8 mouse cellular contexts compared by ENCODE assay signal in the genomic region with DNA sequence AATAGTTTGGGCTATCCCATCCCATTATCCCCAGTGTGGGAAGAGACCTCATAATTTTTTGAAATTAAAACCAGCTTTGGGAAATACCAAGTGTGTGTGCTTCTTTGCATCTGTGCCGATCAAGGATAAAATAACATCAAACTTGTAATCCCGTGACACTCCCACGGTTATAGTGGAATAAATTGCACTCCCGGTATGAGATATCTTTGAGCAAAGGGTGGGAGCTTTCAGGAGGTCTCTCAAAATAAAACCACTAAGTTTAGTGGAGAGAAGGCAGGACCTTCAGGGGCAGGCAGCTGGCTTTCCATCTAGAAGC. TPM values are rescaled to one million over a fixed set of nuclear protein-coding genes. Genes with fewer than 3 reads are reported as not detected.
DNase-seq lines count a peak whose midpoint lies in the region; ATAC-seq and TF ChIP-seq lines count a peak whose summit lies in the region.

No protein-coding gene starts in this region.

- peak overlapping the region; percentile 96 for H3K27ac ChIP-seq in heart, adult 2 months
- H3K27ac ChIP-seq in testis, adult 2 months (ENCODE audit: control insufficient read depth, insufficient read depth, low read depth, low read length), result peak overlapping the region; percentile 45
- H3K27ac ChIP-seq in liver, embryonic 11.5 days (ENCODE audit: low read depth, low read length), result peak overlapping the region; percentile 96
- peak overlapping the region; percentile 97 for H3K27ac ChIP-seq in stomach, embryonic 16.5 days (ENCODE audit: low read length)

- intact Hi-C loops in heart, adult 2 months (cut with DNase I), result loop anchor here (1.0 to 5.0 kb wide), 4 partner anchors 11 to 312 kb away; no protein-coding TSS in a partner anchor
- intact Hi-C loops in heart, postnatal 36 days (cut with DNase I), result loop anchor here (2.0 kb wide), 1 partner anchor 15 kb away; no protein-coding TSS in a partner anchor

- peak overlapping the region; percentile 64 for H3K9ac ChIP-seq in heart, adult 2 months (ENCODE audit: low read depth, low read length)
- H3K9ac ChIP-seq in liver, embryonic 11.5 days (ENCODE audit: low read depth, low read length), result peak overlapping the region; percentile 68
- H3K9ac ChIP-seq in stomach, embryonic 16.5 days (ENCODE audit: low read length), result peak overlapping the region; percentile 69

- H3K9me3 ChIP-seq in liver, embryonic 11.5 days (ENCODE audit: control insufficient read depth, low read length), result no peaks in the 10 kb centered on the region
- no peaks in the 10 kb centered on the region for H3K9me3 ChIP-seq in stomach, embryonic 16.5 days (replicated peaks; ENCODE audit: control insufficient read depth, low read length)

- H3K4me3 ChIP-seq in heart, adult 2 months, result peak overlapping the region; percentile 43
- H3K4me3 ChIP-seq in testis, adult 2 months (ENCODE audit: control insufficient read depth, low read depth, low read length), result peak overlapping the region; percentile 58
- H3K4me3 ChIP-seq in liver, embryonic 11.5 days (ENCODE audit: low read depth, low read length), result peak overlapping the region; percentile 53
- peak overlapping the region; percentile 47 for H3K4me3 ChIP-seq in stomach, embryonic 16.5 days (replicated peaks; ENCODE audit: low read length)

- no peaks in the 10 kb centered on the region; the same call in 1 of the 2 replicates for H3K79me2 ChIP-seq in heart, adult 2 months (replicated peaks; ENCODE audit: control insufficient read depth, insufficient read depth, low read length)

- H3K27me3 ChIP-seq in heart, adult 2 months (ENCODE audit: control insufficient read depth, insufficient read depth, low read length), result no peaks in the 10 kb centered on the region
- H3K27me3 ChIP-seq in testis, adult 2 months (ENCODE audit: control insufficient read depth, insufficient read depth, low read length), result no peaks in the 10 kb centered on the region
- no peaks in the 10 kb centered on the region for H3K27me3 ChIP-seq in liver, embryonic 11.5 days (replicated peaks; ENCODE audit: control insufficient read depth, insufficient read depth, low read length)
- H3K27me3 ChIP-seq in stomach, embryonic 16.5 days (ENCODE audit: control insufficient read depth, insufficient read depth, low read length), result no peaks in the 10 kb centered on the region

- TF ChIP-seq EP300 in heart, adult 2 months (IDR thresholded peaks at IDR 0.05; ENCODE audit: insufficient read depth, low read depth, low read length), result no peak

- no peak for DNase-seq in heart, adult 2 months
- no peak for DNase-seq in heart, postnatal 36 days
- no peak for DNase-seq in testis, postnatal 14 days (ENCODE audit: low spot score)
- no peak for DNase-seq in liver, embryonic 11.5 days (ENCODE audit: low spot score)
- DNase-seq in embryo, embryonic 10.5 days (ENCODE audit: low spot score), result no peak
- no peak for DNase-seq in adrenal gland, adult 2 months

- H3K36me3 ChIP-seq in heart, adult 2 months (ENCODE audit: control insufficient read depth, insufficient read depth, low read length), result peaks cover 10% of the 10 kb centered on the region
- no peaks in the 10 kb centered on the region for H3K36me3 ChIP-seq in testis, adult 2 months (ENCODE audit: control insufficient read depth, insufficient read depth, low read length)
- peaks cover 8% of the 10 kb centered on the region; the same call in 1 of the 2 replicates for H3K36me3 ChIP-seq in liver, embryonic 11.5 days (ENCODE audit: control insufficient read depth, insufficient read depth, low read length)
- no peaks in the 10 kb centered on the region; the same call in 1 of the 2 replicates for H3K36me3 ChIP-seq in stomach, embryonic 16.5 days (ENCODE audit: control insufficient read depth, insufficient read depth, low read length)

- peaks cover 16% of the 10 kb centered on the region for H3K4me1 ChIP-seq in heart, adult 2 months (ENCODE audit: control insufficient read depth, insufficient read depth, low read length)
- H3K4me1 ChIP-seq in testis, adult 2 months (ENCODE audit: control insufficient read depth, insufficient read depth, low read length), result peaks cover 36% of the 10 kb centered on the region
- H3K4me1 ChIP-seq in liver, embryonic 11.5 days (replicated peaks; ENCODE audit: control insufficient read depth, insufficient read depth, low read length), result peaks cover 40% of the 10 kb centered on the region
- H3K4me1 ChIP-seq in stomach, embryonic 16.5 days (ENCODE audit: control insufficient read depth, insufficient read depth, low read length), result peaks cover 30% of the 10 kb centered on the region

- H3K4me2 ChIP-seq in liver, embryonic 11.5 days, result peak overlapping the region; percentile 78
- peak overlapping the region; percentile 47 for H3K4me2 ChIP-seq in stomach, embryonic 16.5 days (ENCODE audit: low read depth, low read length)

- no peak for ATAC-seq in liver, embryonic 11.5 days (replicated peaks; ENCODE audit: low FRiP score)
- ATAC-seq in stomach, embryonic 16.5 days (ENCODE audit: insufficient read depth, low FRiP score), result no peak

- 4% methylated on average over 4 of the region's 4 CpGs for WGBS in heart, adult 2 months
- WGBS in liver, embryonic 11.5 days, result 31% methylated on average over 4 of the region's 4 CpGs
- 26% methylated on average over 4 of the region's 4 CpGs for WGBS in stomach, embryonic 16.5 days

- TF ChIP-seq POLR2A in heart, adult 2 months (IDR thresholded peaks at IDR 0.05; ENCODE audit: insufficient read depth, low read depth, low read length), result no peak
- TF ChIP-seq POLR2A in testis, adult 2 months (IDR thresholded peaks at IDR 0.05; ENCODE audit: control insufficient read depth, low read depth, low read length), result no peak

- TF ChIP-seq CTCF in heart, adult 2 months (IDR thresholded peaks at IDR 0.05), result no peak
- TF ChIP-seq CTCF in testis, adult 2 months (IDR thresholded peaks at IDR 0.05; ENCODE audit: control insufficient read depth, insufficient read depth, insufficient replicate concordance, low read depth, low read length), result no peak

RNA-seq across cellular contexts. Expression of a gene that starts 3.5 kb away (rescaled TPM):
- total RNA-seq in heart, adult 2 months (2021), result 10 to 100 TPM in 1 of 2 experiments, 1 to 10 TPM in 1; 7.6 to 10.2 TPM
- 12.2 and 14.0 TPM in 2 replicates for polyA plus RNA-seq in heart, adult 2 months (2012; rRNA removed)
- 10 to 100 TPM in 1 of 2 experiments, 1 to 10 TPM in 1; 9.5 to 11.5 TPM for total RNA-seq in heart, postnatal 36 days (2021)
- 15.4 and 19.1 TPM in 2 replicates for polyA plus RNA-seq in testis, adult 2 months (2012; rRNA removed)
- 23.0 and 24.3 TPM in 2 replicates for polyA plus RNA-seq in liver, embryonic 11.5 days (2014; fragmentation: Nextera tagmentation; extraction: Ambion mirVana)
- 42.0 and 45.9 TPM in 2 replicates for polyA plus RNA-seq in stomach, embryonic 16.5 days (2015; fragmentation: Nextera tagmentation; extraction: Ambion mirVana)
- 10 to 100 TPM; 17.9 to 25.6 TPM for total RNA-seq in adrenal gland, adult 2 months (2021)
- polyA plus RNA-seq in adrenal gland, adult 2 months (2012; rRNA removed), result 57.7 and 60.5 TPM in 2 replicates

RNA-seq across cellular contexts. Expression of a gene that starts 8.9 kb away (rescaled TPM):
- total RNA-seq in heart, adult 2 months (2021), result under 1 TPM; 0.59 to 0.81 TPM
- polyA plus RNA-seq in heart, adult 2 months (2012; rRNA removed), result 0.59 and 0.61 TPM in 2 replicates
- total RNA-seq in heart, postnatal 36 days (2021), result under 1 TPM; 0.95 to 0.97 TPM
- polyA plus RNA-seq in testis, adult 2 months (2012; rRNA removed), result 0.33 and 0.42 TPM in 2 replicates
- 0.80 and 0.84 TPM in 2 replicates for polyA plus RNA-seq in liver, embryonic 11.5 days (2014; fragmentation: Nextera tagmentation; extraction: Ambion mirVana)
- 3.7 and 4.0 TPM in 2 replicates for polyA plus RNA-seq in stomach, embryonic 16.5 days (2015; fragmentation: Nextera tagmentation; extraction: Ambion mirVana)
- total RNA-seq in adrenal gland, adult 2 months (2021), result 1 to 10 TPM; 1.4 to 4.0 TPM
- polyA plus RNA-seq in adrenal gland, adult 2 months (2012; rRNA removed), result 2.0 and 2.2 TPM in 2 replicates

RNA-seq across cellular contexts. Expression of a gene that starts 16.6 kb away (rescaled TPM):
- total RNA-seq in heart, adult 2 months (2021), result 1 to 10 TPM; 3.5 to 6.2 TPM
- polyA plus RNA-seq in heart, adult 2 months (2012; rRNA removed), result 6.9 TPM in 2 replicates
- total RNA-seq in heart, postnatal 36 days (2021), result 1 to 10 TPM; 8.3 to 8.4 TPM
- polyA plus RNA-seq in testis, adult 2 months (2012; rRNA removed), result 4.1 and 4.7 TPM in 2 replicates
- 20.6 and 21.5 TPM in 2 replicates for polyA plus RNA-seq in liver, embryonic 11.5 days (2014; fragmentation: Nextera tagmentation; extraction: Ambion mirVana)
- 38.1 and 39.4 TPM in 2 replicates for polyA plus RNA-seq in stomach, embryonic 16.5 days (2015; fragmentation: Nextera tagmentation; extraction: Ambion mirVana)
- 10 to 100 TPM; 11.6 to 21.0 TPM for total RNA-seq in adrenal gland, adult 2 months (2021)
- 20.0 and 20.9 TPM in 2 replicates for polyA plus RNA-seq in adrenal gland, adult 2 months (2012; rRNA removed)

RNA-seq across cellular contexts. Expression of a gene that starts 32.9 kb away (rescaled TPM):
- under 1 TPM; 0.10 to 0.14 TPM for total RNA-seq in heart, adult 2 months (2021)
- polyA plus RNA-seq in heart, adult 2 months (2012; rRNA removed), result 0.20 and 0.21 TPM in 2 replicates
- total RNA-seq in heart, postnatal 36 days (2021), result under 1 TPM; 0.14 to 0.17 TPM
- polyA plus RNA-seq in testis, adult 2 months (2012; rRNA removed), result 122 and 138 TPM in 2 replicates
- polyA plus RNA-seq in liver, embryonic 11.5 days (2014; fragmentation: Nextera tagmentation; extraction: Ambion mirVana), result 0.33 and 0.40 TPM in 2 replicates
- 0.35 and 0.79 TPM in 2 replicates for polyA plus RNA-seq in stomach, embryonic 16.5 days (2015; fragmentation: Nextera tagmentation; extraction: Ambion mirVana)
- total RNA-seq in adrenal gland, adult 2 months (2021), result under 1 TPM; 0.21 to 0.29 TPM
- 0.82 and 1.1 TPM in 2 replicates for polyA plus RNA-seq in adrenal gland, adult 2 months (2012; rRNA removed)

RNA-seq across cellular contexts. Expression of a gene that starts 42.4 kb away (rescaled TPM):
- 10 to 100 TPM; 29.9 to 31.7 TPM for total RNA-seq in heart, adult 2 months (2021)
- polyA plus RNA-seq in heart, adult 2 months (2012; rRNA removed), result 41.7 and 46.2 TPM in 2 replicates
- total RNA-seq in heart, postnatal 36 days (2021), result 10 to 100 TPM; 29.9 to 31.8 TPM
- polyA plus RNA-seq in testis, adult 2 months (2012; rRNA removed), result 7.6 and 8.5 TPM in 2 replicates
- 581 and 583 TPM in 2 replicates for polyA plus RNA-seq in liver, embryonic 11.5 days (2014; fragmentation: Nextera tagmentation; extraction: Ambion mirVana)
- polyA plus RNA-seq in stomach, embryonic 16.5 days (2015; fragmentation: Nextera tagmentation; extraction: Ambion mirVana), result 112 and 113 TPM in 2 replicates
- 10 to 100 TPM; 48.4 to 51.1 TPM for total RNA-seq in adrenal gland, adult 2 months (2021)
- 70.2 and 86.2 TPM in 2 replicates for polyA plus RNA-seq in adrenal gland, adult 2 months (2012; rRNA removed)

Comparison
In these comparisons a context has a peak if more than half of its experiments do, and no peak if none do; other contexts are left out.
1. H3K27ac ChIP-seq: peak in every context shown above with its lines; median percentile 97 in stomach, embryonic 16.5 days; 96 in heart, adult 2 months; 96 in liver, embryonic 11.5 days; 45 in testis, adult 2 months.